Mouse (Mus musculus) liver, embryonic 16.5 days (tissue): ENCODE measurements around the gene Pgd. TPM values are rescaled to one million over a fixed set of nuclear protein-coding genes. Genes with fewer than 3 reads are reported as not detected.
A peak's percentile ranks its signal among the peaks of the same experiment; 100 is the strongest.

Experiments
- ATAC-seq: fragments of 200-750 bp; cut with Nextera tagmentation; 2 replicates; pipeline ENCODE4 v1.8.0; 2017; ENCODE audit warnings: low read depth, mild to moderate bottlenecking, moderate number of reproducible peaks, moderate library complexity
- H3K27ac ChIP-seq: fragments of 300-500 bp; sonication (generic); 2 replicates; pipeline ENCODE4 v1.5.1; 2014; ENCODE audit warnings: mild to moderate bottlenecking, low read length
- H3K27me3 ChIP-seq: fragments of 300-500 bp; sonication (generic); 2 replicates; pipeline ENCODE4 v1.6.1; 2014; ENCODE audit warnings: low read depth, low read length, mixed read lengths; ENCODE audit not compliant: control insufficient read depth, insufficient read depth
- H3K36me3 ChIP-seq: fragments of 300-500 bp; sonication (generic); 2 replicates; pipeline ENCODE4 v1.6.1; 2014; ENCODE audit warnings: mild to moderate bottlenecking; ENCODE audit not compliant: control insufficient read depth, insufficient read depth
- H3K4me1 ChIP-seq: fragments of 300-500 bp; sonication (generic); 2 replicates; pipeline ENCODE4 v1.6.1; 2014; ENCODE audit warnings: low read depth, low read length, mixed read lengths; ENCODE audit not compliant: control insufficient read depth
- H3K4me2 ChIP-seq: fragments of 300-500 bp; sonication (generic); 2 replicates; pipeline ENCODE4 v1.6.1; 2014; ENCODE audit warnings: low read depth, low read length, mixed read lengths
- H3K4me3 ChIP-seq: fragments of 300-500 bp; sonication (generic); 2 replicates; pipeline ENCODE4 v1.5.1; 2014; ENCODE audit warnings: low read depth, mild to moderate bottlenecking, low read length
- H3K9ac ChIP-seq: fragments of 300-500 bp; sonication (generic); 2 replicates; pipeline ENCODE4 v1.6.1; 2014; ENCODE audit warnings: low read depth, low read length
- H3K9me3 ChIP-seq: fragments of 300-500 bp; sonication (generic); replicated peaks from 2 replicates; pipeline ENCODE4 v1.6.1; 2016; ENCODE audit warnings: low read length; ENCODE audit not compliant: control insufficient read depth
- WGBS: fragments of 180-500 bp; shearing (Covaris S2); extraction: QIAGEN DNeasy Blood & Tissue Kit; methylation state at CpG from one replicate; pipeline ENCODE4 v1.1.7; 2014; ENCODE audit not compliant: insufficient replicate concordance; 5-methylcytosine and 5-hydroxymethylcytosine counted together
- polyA plus RNA-seq: library from polyadenylated mRNA; unstranded; fragments of >200 nt; fragmentation: Nextera tagmentation; extraction: Ambion mirVana; gene quantifications from 2 replicates; pipeline ENCODE4 v1.2.1, GENCODE M21; 2015

Pgd gene
- polyA plus RNA-seq, 1 experiment from 2014 or later = 69.6 TPM

DNA sequence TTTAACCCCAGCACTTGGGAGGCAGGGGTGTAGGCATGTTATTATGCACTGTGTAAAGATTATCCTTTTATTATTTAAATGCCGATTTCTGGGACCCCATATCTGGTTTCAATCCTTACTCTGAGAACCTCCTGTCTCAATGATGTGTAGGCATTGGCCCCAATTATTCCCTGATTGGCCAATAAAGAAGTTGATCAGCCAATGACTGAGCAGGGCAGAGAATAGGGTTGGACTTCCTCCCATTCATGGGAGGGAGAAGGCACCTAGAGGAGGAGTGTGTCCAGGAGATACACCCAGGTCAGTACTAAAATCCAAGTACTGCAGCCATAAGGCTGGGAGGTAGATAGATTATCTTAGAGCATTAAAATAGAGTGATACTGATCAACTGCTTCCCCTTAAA is 3.4 kb downstream of the Pgd start:
- Histone ChIP-seq H3K36me3 (peaks cover 10% of the 10 kb centered on the region), H3K4me3 (no peak overlapping the region), H3K4me2 (no peak overlapping the region), H3K27me3 (no peaks in the 10 kb centered on the region), H3K9ac (no peak overlapping the region), H3K27ac (no peak overlapping the region), H3K4me1 (peaks cover 11% of the 10 kb centered on the region), H3K9me3 (no peaks in the 10 kb centered on the region)
- no peak for ATAC-seq
- WGBS = 56% methylated on average over 1 of the region's 1 CpGs

DNA sequence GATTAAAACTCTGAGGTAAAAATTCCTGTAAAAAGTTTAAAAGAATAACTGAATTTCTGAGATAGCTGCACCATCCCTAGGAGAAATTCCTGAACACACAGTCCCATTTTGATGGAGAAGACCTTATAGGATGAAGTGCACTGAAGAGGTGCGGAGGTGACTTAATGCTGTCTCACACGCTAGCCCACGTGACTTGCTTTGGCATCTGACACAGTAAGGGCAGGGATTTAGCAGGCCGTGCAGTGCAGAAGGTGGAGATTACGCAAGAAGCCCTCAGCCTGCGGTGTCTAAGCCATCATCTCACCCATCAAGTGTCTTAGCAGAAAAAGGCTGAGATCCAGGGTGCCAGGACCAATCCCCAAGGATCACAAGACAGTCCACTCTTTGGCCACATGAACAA is 5.4 kb downstream of the Pgd start:
- 68% methylated on average over 6 of the region's 6 CpGs for WGBS
- H3K9me3 ChIP-seq = no peaks in the 10 kb centered on the region
- no peak overlapping the region for H3K4me3 ChIP-seq
- H3K9ac ChIP-seq = no peak overlapping the region
- peaks cover 27% of the 10 kb centered on the region for H3K36me3 ChIP-seq
- no peaks in the 10 kb centered on the region for H3K27me3 ChIP-seq
- H3K4me2 ChIP-seq = no peak overlapping the region
- no peak overlapping the region for H3K27ac ChIP-seq
- H3K4me1 ChIP-seq = peaks cover 8% of the 10 kb centered on the region
- ATAC-seq = no peak

DNA sequence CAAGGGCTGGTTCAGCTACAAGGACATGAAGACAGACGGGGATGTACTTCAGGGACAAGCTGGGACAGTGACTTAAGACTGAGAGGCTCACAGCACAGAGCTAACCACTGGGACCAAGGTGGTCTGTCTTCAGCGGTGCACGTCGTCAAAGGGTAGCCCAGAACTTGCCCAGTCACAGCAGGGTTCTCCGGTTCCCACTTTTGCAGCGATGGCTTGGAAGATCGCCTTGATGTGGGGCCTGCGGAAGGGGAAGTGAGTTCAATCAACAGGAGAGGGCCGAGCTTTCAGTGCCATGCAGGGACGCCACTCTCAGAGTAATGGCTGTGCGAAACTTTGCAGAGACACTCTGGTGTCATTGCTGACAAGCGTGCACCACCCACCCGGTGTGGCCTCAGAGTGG is 6.7 kb downstream of the Pgd start:
- Histone ChIP-seq H3K4me1 (peaks cover 4% of the 10 kb centered on the region), H3K9me3 (no peaks in the 10 kb centered on the region), H3K36me3 (peaks cover 37% of the 10 kb centered on the region), H3K4me3 (no peak overlapping the region), H3K9ac (no peak overlapping the region), H3K4me2 (no peak overlapping the region), H3K27ac (no peak overlapping the region), H3K27me3 (no peaks in the 10 kb centered on the region)
- WGBS = 79% methylated on average over 13 of the region's 13 CpGs
- no peak for ATAC-seq

- Histone ChIP-seq H3K27ac (no peak overlapping the region), H3K9ac (no peak overlapping the region), H3K4me1 (peaks cover 4% of the 10 kb centered on the region), H3K36me3 (peaks cover 39% of the 10 kb centered on the region), H3K27me3 (no peaks in the 10 kb centered on the region), H3K9me3 (no peaks in the 10 kb centered on the region), H3K4me3 (no peak overlapping the region), H3K4me2 (no peak overlapping the region)
- ATAC-seq = no peak
- 73% methylated on average over 2 of the region's 2 CpGs for WGBS
These were observed 7.4 kb downstream of the Pgd start for GRCm38 (mm10) chr4:149159203-149159602.

- no peak overlapping the region for H3K4me3 ChIP-seq
- H3K4me1 ChIP-seq = peaks cover 4% of the 10 kb centered on the region; the same call in 1 of the 2 replicates
- H3K36me3 ChIP-seq = peaks cover 49% of the 10 kb centered on the region
- H3K9ac ChIP-seq = no peak overlapping the region
- no peak overlapping the region for H3K27ac ChIP-seq
- H3K9me3 ChIP-seq = no peaks in the 10 kb centered on the region
- ATAC-seq = no peak
- no peaks in the 10 kb centered on the region for H3K27me3 ChIP-seq
- 78% methylated on average over 8 of the region's 8 CpGs for WGBS
- H3K4me2 ChIP-seq = no peak overlapping the region
These were observed 9.1 kb downstream of the Pgd start for GRCm38 (mm10) chr4:149157415-149157973.

DNA sequence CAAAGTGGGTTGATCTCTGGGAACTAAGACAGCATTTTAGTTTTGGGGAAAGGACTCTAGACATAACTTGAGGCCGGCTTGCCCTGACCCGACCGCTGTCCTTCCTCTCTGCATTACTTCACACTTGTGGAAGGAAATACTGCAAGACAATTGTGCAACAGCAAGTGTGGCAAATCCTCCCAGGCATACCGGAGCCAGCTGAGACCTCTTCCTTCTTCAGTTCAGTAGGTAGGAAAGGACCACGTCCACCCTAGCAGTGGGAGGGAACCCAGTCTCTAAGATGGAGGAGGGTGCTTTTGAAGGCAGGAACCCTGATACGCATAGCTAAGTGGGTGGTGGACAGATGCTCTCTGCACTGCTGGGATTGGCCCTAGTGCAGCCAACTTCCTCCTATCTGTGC is 10.9 kb downstream of the Pgd start:
- 74% methylated on average over 6 of the region's 6 CpGs for WGBS
- peak; percentile 45 for ATAC-seq
- Histone ChIP-seq H3K4me2 (no peak overlapping the region), H3K9ac (no peak overlapping the region), H3K4me3 (no peak overlapping the region), H3K36me3 (peaks cover 56% of the 10 kb centered on the region), H3K27ac (no peak overlapping the region), H3K9me3 (no peaks in the 10 kb centered on the region), H3K27me3 (no peaks in the 10 kb centered on the region), H3K4me1 (peaks cover under 1% of the 10 kb centered on the region; the same call in 1 of the 2 replicates)

DNA sequence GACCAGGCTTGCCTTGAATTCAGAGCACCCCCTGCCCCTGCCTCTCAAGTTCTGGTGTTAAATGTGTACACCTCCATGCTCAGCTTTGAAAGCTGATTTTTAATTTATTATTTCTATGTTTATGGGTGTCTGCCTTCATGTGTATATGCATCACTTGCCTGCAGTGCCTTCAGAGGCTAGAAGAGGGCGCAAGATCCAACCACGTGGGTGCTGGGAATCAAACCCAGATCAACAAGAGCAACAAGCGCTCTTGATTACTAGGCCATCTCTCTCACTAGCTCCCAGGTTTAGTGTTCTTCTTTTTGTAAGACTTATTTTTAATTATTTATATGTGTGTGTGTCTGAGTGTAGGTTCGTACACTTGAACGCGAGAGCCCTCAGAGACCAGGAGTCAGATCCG is 11.7 kb downstream of the Pgd start:
- no peak for ATAC-seq
- WGBS = 85% methylated on average over 7 of the region's 7 CpGs

DNA sequence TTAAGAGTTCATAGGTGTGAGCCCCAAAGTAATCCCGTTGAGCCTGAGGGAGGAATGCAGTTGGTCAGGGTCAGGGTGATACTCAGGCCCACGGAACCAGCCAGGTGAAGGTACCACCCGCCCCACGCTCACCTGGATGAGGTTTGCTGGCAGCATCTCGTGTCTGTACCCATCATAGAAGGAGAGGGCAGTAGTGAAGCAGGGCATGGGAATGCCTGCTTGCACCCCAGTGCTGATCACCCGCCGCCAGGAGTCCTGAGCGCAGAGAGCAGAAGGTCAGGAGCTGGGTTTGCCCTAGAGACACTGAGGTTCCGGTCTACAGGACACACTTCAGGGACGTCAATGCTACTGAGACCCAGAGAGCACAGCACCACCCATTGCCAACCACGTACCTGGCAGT is 15.8 kb downstream of the Pgd start:
- peak overlapping the region; percentile 48; the same call in 1 of the 2 replicates for H3K27ac ChIP-seq

More for the DNA sequence above, 11.7 kb downstream of the Pgd start:
- no peak overlapping the region for H3K27ac ChIP-seq
- no peaks in the 10 kb centered on the region for H3K27me3 ChIP-seq
- H3K36me3 ChIP-seq = peaks cover 57% of the 10 kb centered on the region
- peaks cover 7% of the 10 kb centered on the region for H3K4me1 ChIP-seq
- H3K9me3 ChIP-seq = no peaks in the 10 kb centered on the region
- no peak overlapping the region for H3K9ac ChIP-seq
- no peak overlapping the region for H3K4me2 ChIP-seq
- no peak overlapping the region for H3K4me3 ChIP-seq

GRCm38 (mm10) chr4:149150256-149150655 is 16.3 kb downstream of the Pgd start:
- H3K4me1 ChIP-seq = peaks cover 14% of the 10 kb centered on the region
- H3K4me2 ChIP-seq = no peak overlapping the region
- H3K9me3 ChIP-seq = no peaks in the 10 kb centered on the region
- ATAC-seq = peak; percentile 64
- H3K27me3 ChIP-seq = no peaks in the 10 kb centered on the region
- 68% methylated on average over 11 of the region's 11 CpGs for WGBS
- peaks cover 24% of the 10 kb centered on the region for H3K36me3 ChIP-seq
- H3K4me3 ChIP-seq = no peak overlapping the region
- H3K9ac ChIP-seq = no peak overlapping the region
- peak overlapping the region; percentile 48; the same call in 1 of the 2 replicates for H3K27ac ChIP-seq

More for the DNA sequence above, 15.8 kb downstream of the Pgd start:
- Histone ChIP-seq H3K4me3 (no peak overlapping the region), H3K36me3 (peaks cover 27% of the 10 kb centered on the region), H3K4me1 (peaks cover 14% of the 10 kb centered on the region), H3K27me3 (no peaks in the 10 kb centered on the region), H3K9ac (no peak overlapping the region), H3K9me3 (no peaks in the 10 kb centered on the region), H3K4me2 (no peak overlapping the region)
- ATAC-seq = no peak
- WGBS = 74% methylated on average over 11 of the region's 11 CpGs
